Mouse (Mus musculus): Measurements from ENCODE around the gene Gmds. TPM values are rescaled to one million over a fixed set of nuclear protein-coding genes. Genes with fewer than 3 reads are reported as not detected.

Gmds gene
- 1 to 10 TPM; 5.4 to 6.7 TPM for total RNA-seq (2023)

DNA sequence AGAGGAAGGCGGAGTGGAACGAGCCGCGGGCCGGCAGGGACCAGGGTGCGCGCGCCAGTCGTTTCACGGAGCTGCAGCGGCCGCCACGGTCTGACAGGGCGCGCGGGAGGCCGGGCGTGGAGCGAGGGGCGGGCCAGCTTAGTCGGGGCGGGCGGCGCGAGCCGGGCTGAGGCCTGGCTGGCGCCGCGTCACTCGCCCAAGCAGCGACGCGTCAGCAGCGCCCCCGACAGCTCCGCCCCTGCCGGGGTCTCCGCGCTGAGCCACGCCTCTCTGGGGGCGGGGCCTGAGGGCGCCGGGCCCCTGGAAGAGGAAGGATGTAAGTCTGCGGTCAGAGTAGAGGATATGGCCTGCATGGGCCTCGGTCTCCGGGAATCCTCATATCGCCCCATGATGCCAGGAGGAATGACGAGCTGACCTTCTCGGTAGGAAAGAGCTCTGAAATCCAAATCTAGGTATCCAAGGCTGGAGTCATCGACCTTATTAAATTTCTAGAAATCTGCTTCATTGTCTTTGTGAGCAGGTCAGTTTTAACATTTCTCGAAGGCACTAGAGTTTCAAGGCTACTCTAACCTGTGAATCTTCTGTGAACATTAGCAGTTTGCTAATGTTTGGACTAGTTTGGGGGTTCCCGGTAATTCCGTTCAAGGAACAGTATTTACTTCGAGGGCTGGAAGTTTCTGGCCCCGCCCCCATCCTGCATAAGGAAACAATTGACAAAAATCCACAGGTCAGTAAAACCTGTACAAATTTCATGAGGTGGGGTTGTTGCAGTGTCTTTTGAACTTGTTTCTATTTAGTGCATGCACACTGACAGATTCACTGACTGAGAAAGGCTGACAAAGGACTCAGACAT is at the start of gene Gmds:
TSS of gene Gmds (minus strand) at position 228 of the 853 bp plus-strand sequence.

DNA sequence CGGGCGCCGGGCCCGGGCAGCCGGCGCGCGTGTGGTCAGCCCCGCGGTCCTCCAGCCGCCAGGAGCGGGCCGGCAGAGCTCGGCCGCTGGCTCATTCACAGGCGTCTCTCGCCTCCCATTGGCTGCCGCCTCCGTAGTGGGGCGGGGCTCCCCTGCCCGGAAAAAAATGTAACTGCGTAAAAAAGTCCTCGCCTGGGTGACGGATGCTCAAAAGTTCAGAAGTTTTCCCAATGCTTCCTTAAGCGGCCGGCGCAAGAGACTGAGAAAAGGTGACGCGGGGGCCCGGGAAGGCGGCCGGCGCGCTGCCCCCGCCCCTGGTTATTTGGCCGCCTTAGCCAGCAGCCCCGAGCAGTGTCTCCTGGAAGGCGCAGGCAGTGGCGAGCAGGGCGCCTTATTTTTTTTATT is 532.1 kb downstream of the Gmds start, which contains the start of gene Foxc1:
TSS of gene Foxc1 (plus strand) at position 206 of the 405 bp plus-strand sequence.

All from neutrophil, adult 59 days (primary cell).